Mouse (Mus musculus): ENCODE results near the gene Serpinb1a. TPM values are rescaled to one million over a fixed set of nuclear protein-coding genes. Genes with fewer than 3 reads are reported as not detected.

Gene Serpinb1a
- polyA plus RNA-seq, 1 experiment from 2014 or later: 2.6 TPM

GRCm38 (mm10) chr13:32803701-32804345 is 47.2 kb downstream of the Serpinb1a start:
- Histone ChIP-seq H3K4me2 (replicated peaks) (peak overlapping the region; percentile 80), H3K4me1 (replicated peaks; ENCODE audit: control insufficient read depth, insufficient read depth, low read length) (peaks cover 24% of the 10 kb centered on the region), H3K36me3 (replicated peaks; ENCODE audit: control insufficient read depth, insufficient read depth) (peaks cover 27% of the 10 kb centered on the region), H3K9me3 (ENCODE audit: control insufficient read depth, low read length) (no peaks in the 10 kb centered on the region), H3K27ac (no peak overlapping the region), H3K9ac (peak overlapping the region; percentile 78), H3K4me3 (replicated peaks; ENCODE audit: low read length) (peak overlapping the region; percentile 90), H3K27me3 (ENCODE audit: control insufficient read depth, insufficient read depth, low read length) (no peaks in the 10 kb centered on the region)
- ATAC-seq (ENCODE audit: low FRiP score) (no peak), DNase-seq (ENCODE audit: low spot score) (no peak)
- WGBS: 73% methylated on average over 4 of the region's 4 CpGs

- H3K4me3 ChIP-seq (replicated peaks; ENCODE audit: low read length): peak within 1 kb of the TSS; percentile 90
- H3K27ac ChIP-seq: peak within 1 kb of the TSS; percentile 91
- peaks cover 14% of the 10 kb centered on the region for H3K36me3 ChIP-seq (replicated peaks; ENCODE audit: control insufficient read depth, insufficient read depth)
- peak within 1 kb of the TSS; percentile 80 for H3K4me2 ChIP-seq (replicated peaks)
- H3K4me1 ChIP-seq (replicated peaks; ENCODE audit: control insufficient read depth, insufficient read depth, low read length): peaks cover 24% of the 10 kb centered on the region
- H3K27me3 ChIP-seq (ENCODE audit: control insufficient read depth, insufficient read depth, low read length): no peaks in the 10 kb centered on the region
- ATAC-seq (ENCODE audit: low FRiP score): peak; percentile 46
- 1% methylated on average over 91 of the region's 95 CpGs for WGBS
- DNase-seq (ENCODE audit: low spot score): peak; percentile 50
- peak within 1 kb of the TSS; percentile 78 for H3K9ac ChIP-seq
- no peaks in the 10 kb centered on the region for H3K9me3 ChIP-seq (ENCODE audit: control insufficient read depth, low read length)
Observed at GRCm38 (mm10) chr13:32802259-32803081, 48.5 kb downstream of the Serpinb1a start, which contains the start of gene D930007J09Rik. TSS of gene D930007J09Rik (minus strand) at chr13:32802849.

GRCm38 (mm10) chr13:32801693-32802221 is 49.2 kb downstream of the Serpinb1a start, which contains the start of gene Wrnip1:
TSS of gene Wrnip1 (plus strand) at chr13:32802038.
- under 1% methylated on average over 50 of the region's 51 CpGs for WGBS
- peak within 1 kb of the TSS; percentile 78 for H3K9ac ChIP-seq
- H3K27ac ChIP-seq: peak within 1 kb of the TSS; percentile 91
- peak within 1 kb of the TSS; percentile 80 for H3K4me2 ChIP-seq (replicated peaks)
- H3K27me3 ChIP-seq (ENCODE audit: control insufficient read depth, insufficient read depth, low read length): no peaks in the 10 kb centered on the region
- H3K4me3 ChIP-seq (replicated peaks; ENCODE audit: low read length): peak within 1 kb of the TSS; percentile 90
- peaks cover 24% of the 10 kb centered on the region for H3K4me1 ChIP-seq (replicated peaks; ENCODE audit: control insufficient read depth, insufficient read depth, low read length)
- peak; percentile 100 for DNase-seq (ENCODE audit: low spot score)
- peaks cover 8% of the 10 kb centered on the region for H3K36me3 ChIP-seq (replicated peaks; ENCODE audit: control insufficient read depth, insufficient read depth)
- peak; percentile 99 for ATAC-seq (ENCODE audit: low FRiP score)
- H3K9me3 ChIP-seq (ENCODE audit: control insufficient read depth, low read length): no peaks in the 10 kb centered on the region

GRCm38 (mm10) chr13:32800859-32801258 is 50.1 kb downstream of the Serpinb1a start:
- Histone ChIP-seq H3K9ac (peak overlapping the region; percentile 58), H3K27ac (no peak overlapping the region)

GRCm38 (mm10) chr13:32799131-32799530 is 51.9 kb downstream of the Serpinb1a start:
- no peaks in the 10 kb centered on the region for H3K9me3 ChIP-seq (ENCODE audit: control insufficient read depth, low read length)
- H3K27me3 ChIP-seq (ENCODE audit: control insufficient read depth, insufficient read depth, low read length): no peaks in the 10 kb centered on the region
- H3K4me2 ChIP-seq (replicated peaks): no peak overlapping the region
- no peak overlapping the region for H3K27ac ChIP-seq
- H3K4me3 ChIP-seq (replicated peaks; ENCODE audit: low read length): no peak overlapping the region
- peaks cover 17% of the 10 kb centered on the region for H3K4me1 ChIP-seq (replicated peaks; ENCODE audit: control insufficient read depth, insufficient read depth, low read length)
- no peaks in the 10 kb centered on the region for H3K36me3 ChIP-seq (replicated peaks; ENCODE audit: control insufficient read depth, insufficient read depth)
- WGBS: 84% methylated on average over 2 of the region's 2 CpGs
- H3K9ac ChIP-seq: no peak overlapping the region
- no peak for ATAC-seq (ENCODE audit: low FRiP score)
- DNase-seq (ENCODE audit: low spot score): peak; percentile 42

More at GRCm38 (mm10) chr13:32800859-32801258, 50.1 kb downstream of the Serpinb1a start:
- Histone ChIP-seq H3K36me3 (replicated peaks; ENCODE audit: control insufficient read depth, insufficient read depth) (no peaks in the 10 kb centered on the region), H3K4me3 (replicated peaks; ENCODE audit: low read length) (no peak overlapping the region), H3K27me3 (ENCODE audit: control insufficient read depth, insufficient read depth, low read length) (no peaks in the 10 kb centered on the region), H3K9me3 (ENCODE audit: control insufficient read depth, low read length) (no peaks in the 10 kb centered on the region), H3K4me2 (replicated peaks) (peak overlapping the region; percentile 80), H3K4me1 (replicated peaks; ENCODE audit: control insufficient read depth, insufficient read depth, low read length) (peaks cover 24% of the 10 kb centered on the region)
- DNase-seq (ENCODE audit: low spot score): no peak
- ATAC-seq (ENCODE audit: low FRiP score): no peak

GRCm38 (mm10) chr13:32797085-32797484 is 53.9 kb downstream of the Serpinb1a start:
- H3K36me3 ChIP-seq (replicated peaks; ENCODE audit: control insufficient read depth, insufficient read depth): no peaks in the 10 kb centered on the region
- H3K4me1 ChIP-seq (replicated peaks; ENCODE audit: control insufficient read depth, insufficient read depth, low read length): peaks cover 7% of the 10 kb centered on the region; the same call in 1 of the 2 replicates
- no peaks in the 10 kb centered on the region for H3K27me3 ChIP-seq (ENCODE audit: control insufficient read depth, insufficient read depth, low read length)
- no peaks in the 10 kb centered on the region for H3K9me3 ChIP-seq (ENCODE audit: control insufficient read depth, low read length)
- H3K4me2 ChIP-seq (replicated peaks): no peak overlapping the region
- H3K27ac ChIP-seq: no peak overlapping the region
- ATAC-seq (ENCODE audit: low FRiP score) (no peak), DNase-seq (ENCODE audit: low spot score) (no peak)
- no peak overlapping the region for H3K9ac ChIP-seq
- no peak overlapping the region for H3K4me3 ChIP-seq (replicated peaks; ENCODE audit: low read length)
- 88% methylated on average over 1 of the region's 1 CpGs for WGBS

- Histone ChIP-seq H3K9me3 (ENCODE audit: control insufficient read depth, low read length) (no peaks in the 10 kb centered on the region), H3K4me2 (replicated peaks) (no peak overlapping the region), H3K27ac (no peak overlapping the region), H3K27me3 (ENCODE audit: control insufficient read depth, insufficient read depth, low read length) (no peaks in the 10 kb centered on the region), H3K9ac (no peak overlapping the region), H3K4me1 (replicated peaks; ENCODE audit: control insufficient read depth, insufficient read depth, low read length) (no peaks in the 10 kb centered on the region), H3K4me3 (replicated peaks; ENCODE audit: low read length) (no peak overlapping the region), H3K36me3 (replicated peaks; ENCODE audit: control insufficient read depth, insufficient read depth) (no peaks in the 10 kb centered on the region)
- WGBS: 93% methylated on average over 5 of the region's 5 CpGs
- ATAC-seq (ENCODE audit: low FRiP score): no peak
- no peak for DNase-seq (ENCODE audit: low spot score)
Observed at GRCm38 (mm10) chr13:32795166-32795565, 55.8 kb downstream of the Serpinb1a start.

GRCm38 (mm10) chr13:32794619-32795018 is 56.4 kb downstream of the Serpinb1a start:
- no peak for DNase-seq (ENCODE audit: low spot score)
- WGBS: 59% methylated on average over 2 of the region's 2 CpGs
- no peak for ATAC-seq (ENCODE audit: low FRiP score)
- Histone ChIP-seq H3K4me2 (replicated peaks) (no peak overlapping the region), H3K27me3 (ENCODE audit: control insufficient read depth, insufficient read depth, low read length) (no peaks in the 10 kb centered on the region), H3K9me3 (ENCODE audit: control insufficient read depth, low read length) (no peaks in the 10 kb centered on the region), H3K4me3 (replicated peaks; ENCODE audit: low read length) (no peak overlapping the region), H3K4me1 (replicated peaks; ENCODE audit: control insufficient read depth, insufficient read depth, low read length) (no peaks in the 10 kb centered on the region), H3K9ac (no peak overlapping the region), H3K36me3 (replicated peaks; ENCODE audit: control insufficient read depth, insufficient read depth) (no peaks in the 10 kb centered on the region), H3K27ac (no peak overlapping the region)

Data from hindbrain, embryonic 14.5 days (tissue).